Mouse (Mus musculus) forebrain, postnatal 0 days (tissue): Measurements from ENCODE around the gene Mdm2. TPM values are rescaled to one million over a fixed set of nuclear protein-coding genes. Genes with fewer than 3 reads are reported as not detected.

Source experiments
- ATAC-seq: fragments of 200-750 bp; cut with Nextera tagmentation; 2 replicates; pipeline ENCODE4 v1.8.0; 2017; ENCODE audit warnings: mild to moderate bottlenecking, moderate library complexity
- DNase-seq: peaks from one replicate; pipeline ENCODE4 v3.0.0-alpha.2; 2015
- H3K27ac ChIP-seq: fragments of 300-500 bp; sonication (generic); 2 replicates; pipeline ENCODE4 v1.5.1; 2014; ENCODE audit warnings: low read depth, mild to moderate bottlenecking, antibody characterized with exemption, low read length, moderate library complexity, mixed read lengths
- H3K27me3 ChIP-seq: fragments of 300-500 bp; sonication (generic); 2 replicates; pipeline ENCODE4 v1.6.1; 2014; ENCODE audit warnings: mild to moderate bottlenecking, low read length, mixed read lengths; ENCODE audit not compliant: insufficient read depth
- H3K36me3 ChIP-seq: fragments of 300-500 bp; sonication (generic); 2 replicates; pipeline ENCODE4 v1.6.1; 2014; ENCODE audit warnings: mild to moderate bottlenecking, moderate library complexity; ENCODE audit not compliant: insufficient read depth
- H3K4me1 ChIP-seq: fragments of 300-500 bp; sonication (generic); 2 replicates; pipeline ENCODE4 v1.6.1; 2014; ENCODE audit warnings: antibody characterized with exemption; ENCODE audit not compliant: insufficient read depth
- H3K4me2 ChIP-seq: fragments of 300-500 bp; sonication (generic); 2 replicates; pipeline ENCODE4 v1.6.1; 2014; ENCODE audit warnings: low read depth, mild to moderate bottlenecking, moderate library complexity
- H3K4me3 ChIP-seq: fragments of 300-500 bp; sonication (generic); 2 replicates; pipeline ENCODE4 v1.5.1; 2014; ENCODE audit warnings: low read depth, low read length, mixed read lengths
- H3K9ac ChIP-seq: fragments of 300-500 bp; sonication (generic); 2 replicates; pipeline ENCODE4 v1.6.1; 2014; ENCODE audit warnings: mild to moderate bottlenecking
- H3K9me3 ChIP-seq: fragments of 300-500 bp; sonication (generic); 2 replicates; pipeline ENCODE4 v1.6.1; 2016; ENCODE audit warnings: low read length
- CTCF ChIP-seq: sonication (generic); IDR thresholded peaks from 2 replicates; pipeline ENCODE4 v1.5.1; 2016; ENCODE audit warnings: antibody characterized with exemption, control low read depth, low read depth
- WGBS: fragments of 180-500 bp; shearing (Covaris S2); extraction: QIAGEN DNeasy Blood & Tissue Kit; methylation state at CpG from one replicate; pipeline ENCODE4 v1.1.7; 2014; 5-methylcytosine and 5-hydroxymethylcytosine counted together
- polyA plus RNA-seq: library from polyadenylated mRNA; unstranded; fragments of >200 nt; fragmentation: Nextera tagmentation; extraction: Ambion mirVana; gene quantifications from 2 replicates; pipeline ENCODE4 v1.2.1, GENCODE M21; 2015
- total RNA-seq: library from RNA; depleted of rRNA; stranded (reverse); fragments of >200 nt; gene quantifications from 2 replicates; pipeline ENCODE4 v1.2.3, GENCODE M21; 2014

Mdm2 gene
- total and polyA plus RNA-seq, 2 experiments from 2014 or later, result 30.2 to 77.3 TPM

GRCm38 (mm10) chr10:117697561-117698115 is 12.9 kb downstream of the Mdm2 start:
- H3K27me3 ChIP-seq, result no peaks in the 10 kb centered on the region
- H3K4me2 ChIP-seq, result no peak overlapping the region
- TF ChIP-seq CTCF, result no peak
- H3K4me1 ChIP-seq, result no peaks in the 10 kb centered on the region
- peaks cover 68% of the 10 kb centered on the region for H3K36me3 ChIP-seq
- no peak overlapping the region for H3K27ac ChIP-seq
- no peak for ATAC-seq
- DNase-seq, result no peak
- H3K9ac ChIP-seq, result no peak overlapping the region
- no peak overlapping the region for H3K4me3 ChIP-seq
- H3K9me3 ChIP-seq, result no peaks in the 10 kb centered on the region
- 93% methylated on average over 3 of the region's 3 CpGs for WGBS

GRCm38 (mm10) chr10:117696827-117697560 is 13.6 kb downstream of the Mdm2 start:
- 95% methylated on average over 6 of the region's 6 CpGs for WGBS
- no peaks in the 10 kb centered on the region for H3K9me3 ChIP-seq
- H3K4me1 ChIP-seq, result no peaks in the 10 kb centered on the region
- peaks cover 71% of the 10 kb centered on the region for H3K36me3 ChIP-seq
- no peaks in the 10 kb centered on the region for H3K27me3 ChIP-seq
- H3K9ac ChIP-seq, result no peak overlapping the region
- no peak overlapping the region for H3K4me3 ChIP-seq
- no peak for TF ChIP-seq CTCF
- no peak overlapping the region for H3K27ac ChIP-seq
- DNase-seq (no peak), ATAC-seq (no peak)
- no peak overlapping the region for H3K4me2 ChIP-seq

- Histone ChIP-seq H3K4me3 (no peak overlapping the region), H3K9ac (no peak overlapping the region), H3K4me1 (no peaks in the 10 kb centered on the region), H3K27me3 (no peaks in the 10 kb centered on the region), H3K9me3 (no peaks in the 10 kb centered on the region), H3K36me3 (peaks cover 71% of the 10 kb centered on the region), H3K27ac (no peak overlapping the region), H3K4me2 (no peak overlapping the region)
- 93% methylated on average over 8 of the region's 8 CpGs for WGBS
- DNase-seq (no peak), ATAC-seq (no peak)
- no peak for TF ChIP-seq CTCF
Observed at GRCm38 (mm10) chr10:117696021-117696826, 14.3 kb downstream of the Mdm2 start.

- DNase-seq (no peak), ATAC-seq (no peak)
- H3K4me2 ChIP-seq, result no peak overlapping the region
- no peak for TF ChIP-seq CTCF
- whole genome bisulfite sequencing, result 94% methylated on average over 4 of the region's 4 CpGs
- no peaks in the 10 kb centered on the region for H3K27me3 ChIP-seq
- peaks cover 69% of the 10 kb centered on the region for H3K36me3 ChIP-seq
- no peaks in the 10 kb centered on the region for H3K4me1 ChIP-seq
- H3K27ac ChIP-seq, result no peak overlapping the region
- H3K9me3 ChIP-seq, result no peaks in the 10 kb centered on the region
- no peak overlapping the region for H3K9ac ChIP-seq
- no peak overlapping the region for H3K4me3 ChIP-seq
Observed at GRCm38 (mm10) chr10:117695605-117696004, 15.0 kb downstream of the Mdm2 start.

GRCm38 (mm10) chr10:117695027-117695426 is 15.5 kb downstream of the Mdm2 start:
- 95% methylated on average over 4 of the region's 4 CpGs for WGBS
- no peak overlapping the region for H3K9ac ChIP-seq
- no peaks in the 10 kb centered on the region for H3K9me3 ChIP-seq
- peaks cover 74% of the 10 kb centered on the region for H3K36me3 ChIP-seq
- H3K27me3 ChIP-seq, result no peaks in the 10 kb centered on the region
- H3K4me1 ChIP-seq, result no peaks in the 10 kb centered on the region
- H3K27ac ChIP-seq, result no peak overlapping the region
- H3K4me2 ChIP-seq, result no peak overlapping the region
- ATAC-seq (no peak), DNase-seq (no peak)
- no peak for TF ChIP-seq CTCF
- no peak overlapping the region for H3K4me3 ChIP-seq

- no peaks in the 10 kb centered on the region for H3K27me3 ChIP-seq
- whole genome bisulfite sequencing, result 96% methylated on average over 6 of the region's 6 CpGs
- no peak overlapping the region for H3K9ac ChIP-seq
- no peak for DNase-seq
- peaks cover 71% of the 10 kb centered on the region for H3K36me3 ChIP-seq
- H3K27ac ChIP-seq, result no peak overlapping the region
- H3K4me2 ChIP-seq, result no peak overlapping the region
- H3K4me3 ChIP-seq, result no peak overlapping the region
- no peak for ATAC-seq
- no peak for TF ChIP-seq CTCF
- H3K4me1 ChIP-seq, result no peaks in the 10 kb centered on the region
- no peaks in the 10 kb centered on the region for H3K9me3 ChIP-seq
Observed at GRCm38 (mm10) chr10:117694255-117694953, 16.2 kb downstream of the Mdm2 start.
